Mouse (Mus musculus): ENCODE measurements around the gene Il11ra1.
"Not testable (repeated sequence)": the region's sequence is repeated elsewhere in the genome, so short reads cannot be mapped to it uniquely, and the experiment has no call there.

Il11ra1 gene

DNA sequence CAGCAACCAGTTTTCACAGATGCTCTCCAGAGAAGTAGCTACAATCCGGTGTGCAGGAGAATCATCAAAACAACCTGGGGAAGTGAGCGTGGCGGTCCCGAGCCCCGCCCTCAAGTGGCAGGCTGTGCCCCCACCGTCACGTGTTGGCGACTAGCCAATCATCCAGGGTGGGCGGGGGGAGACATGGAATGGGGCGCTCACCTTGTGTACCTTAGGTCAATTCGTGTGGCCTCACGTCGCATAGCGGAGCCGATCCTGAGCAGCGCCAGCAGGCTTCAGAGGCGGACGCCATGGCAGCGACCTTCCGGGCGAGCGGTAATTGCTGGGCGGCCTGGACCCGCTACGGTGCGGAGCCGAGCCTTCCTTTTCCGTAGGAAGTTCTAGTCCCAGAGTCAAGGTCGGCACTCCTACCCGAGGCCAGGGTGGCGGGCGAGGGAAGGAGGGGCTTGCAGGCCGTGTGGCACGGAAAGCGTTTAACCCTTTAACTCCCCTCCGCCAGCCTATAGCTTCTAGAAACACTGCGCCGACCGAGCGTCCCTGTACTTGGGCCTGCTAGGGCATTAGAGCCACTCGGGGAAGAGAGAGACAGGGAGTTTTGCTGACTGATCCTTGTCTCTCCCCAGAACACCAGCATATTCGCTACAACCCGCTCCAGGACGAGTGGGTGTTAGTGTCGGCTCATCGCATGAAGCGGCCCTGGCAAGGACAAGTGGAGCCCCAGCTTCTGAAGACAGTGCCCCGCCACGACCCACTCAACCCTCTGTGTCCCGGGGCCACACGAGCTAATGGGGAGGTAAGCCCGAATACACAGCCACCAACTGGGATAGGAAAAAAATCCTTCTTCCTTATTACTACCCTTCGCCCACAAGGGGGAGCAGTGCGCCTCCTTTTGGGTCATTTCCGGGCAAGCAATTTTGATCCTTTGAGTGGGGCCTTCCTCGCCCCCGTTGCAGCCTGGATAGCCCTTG is 55.8 kb downstream of the Il11ra1 start, which contains the start of gene Sigmar1:
Gene Sigmar1, minus strand, starts transcription at position 820 of the 968 bp plus-strand sequence.
- peak; percentile 93 to 94 for DNase-seq

DNA sequence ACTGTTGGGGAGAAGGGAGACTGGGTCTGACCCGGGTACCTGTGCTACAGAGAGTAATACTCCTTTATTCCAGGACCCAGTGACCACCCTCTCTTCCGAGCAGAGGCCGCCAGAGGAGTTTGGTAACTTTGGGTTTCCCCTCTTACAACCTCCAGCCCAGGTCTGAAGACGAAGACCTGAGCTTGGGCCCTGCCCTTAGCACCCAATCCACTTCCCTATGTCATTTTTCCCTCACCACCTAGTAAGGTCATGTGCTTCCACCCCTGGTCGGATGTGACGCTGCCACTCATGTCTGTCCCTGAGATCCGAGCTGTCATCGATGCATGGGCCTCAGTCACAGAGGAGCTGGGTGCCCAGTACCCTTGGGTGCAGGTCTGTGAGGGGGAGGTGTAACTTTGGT is 56.7 kb downstream of the Il11ra1 start:
- peak in 1 of 2 experiments; percentile 31 for DNase-seq

DNA sequence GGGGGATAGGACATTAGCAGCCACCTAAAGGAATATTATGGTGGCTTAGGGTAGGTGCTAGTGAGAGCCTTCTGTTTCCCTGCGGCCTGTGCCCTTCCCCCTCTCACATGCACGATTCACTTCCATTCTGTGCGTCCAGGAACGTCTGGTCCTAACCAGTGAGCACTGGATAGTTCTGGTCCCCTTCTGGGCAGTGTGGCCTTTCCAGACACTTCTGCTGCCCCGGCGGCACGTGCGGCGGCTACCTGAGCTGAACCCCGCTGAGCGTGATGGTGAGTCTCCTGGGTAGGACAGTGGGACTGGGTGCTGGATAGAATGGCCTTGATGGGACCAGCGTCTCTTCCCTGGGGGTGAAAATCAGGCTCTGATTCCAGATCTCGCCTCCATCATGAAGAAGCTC is 57.5 kb downstream of the Il11ra1 start:
- DNase-seq, result no peak

DNA sequence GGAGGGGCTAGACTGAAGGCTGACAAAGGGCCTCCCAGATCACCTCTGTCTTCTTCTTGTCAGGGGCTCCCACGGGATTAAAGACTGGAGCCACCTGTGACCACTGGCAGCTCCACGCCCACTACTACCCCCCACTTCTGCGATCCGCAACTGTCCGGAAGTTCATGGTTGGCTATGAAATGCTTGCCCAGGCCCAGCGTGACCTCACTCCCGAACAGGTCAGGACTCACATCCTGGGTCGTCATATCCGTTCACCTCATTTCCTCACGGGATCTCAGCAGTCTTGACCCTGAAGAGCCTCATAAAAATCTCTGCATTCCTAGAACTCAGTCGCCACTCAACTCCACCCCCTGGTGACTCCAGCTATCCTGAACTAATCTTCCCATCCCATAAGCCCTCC is 58.2 kb downstream of the Il11ra1 start:
- peak in 1 of 2 experiments; percentile 14 for DNase-seq

DNA sequence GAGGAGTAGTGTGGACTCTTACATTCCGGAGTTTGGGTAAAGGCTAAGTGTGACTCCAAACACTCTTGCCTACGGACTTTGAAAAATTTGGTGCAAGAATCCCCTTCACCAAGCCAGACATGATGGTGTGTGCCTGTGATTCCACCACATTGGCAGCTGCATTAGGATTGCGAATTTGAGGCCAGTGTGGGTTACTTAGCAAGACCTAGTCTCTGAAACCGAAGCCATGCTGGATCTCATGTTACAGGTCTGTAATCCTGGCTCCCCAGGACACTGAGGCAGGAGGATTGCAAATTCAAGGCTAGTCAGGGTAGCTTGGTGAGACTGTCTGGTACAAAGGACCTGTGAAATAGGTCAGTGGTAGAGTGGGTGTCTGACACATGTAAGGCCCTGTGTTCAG is 58.9 kb downstream of the Il11ra1 start:
- DNase-seq, result no peak

DNA sequence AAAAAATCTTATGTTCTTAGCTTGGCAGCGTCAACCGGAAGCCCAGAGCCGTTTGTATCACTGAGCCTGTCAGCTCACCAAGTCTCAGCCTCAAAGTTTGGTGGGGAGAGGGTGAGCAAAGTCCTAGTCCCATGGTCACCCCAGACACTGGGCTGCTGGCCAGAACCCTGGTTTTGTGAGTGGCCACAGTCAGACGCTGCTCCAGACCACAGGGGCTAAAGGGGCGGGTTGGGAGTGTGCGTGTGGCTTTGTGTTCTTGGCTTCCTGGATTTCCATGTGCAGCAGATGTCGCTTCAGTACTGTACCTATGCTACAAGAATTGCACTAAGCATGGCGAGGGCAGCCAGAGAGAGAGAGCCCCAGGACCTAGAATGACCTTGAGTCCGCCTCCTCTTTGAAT is 59.4 kb downstream of the Il11ra1 start:
- peak; percentile 70 to 71 for DNase-seq

DNA sequence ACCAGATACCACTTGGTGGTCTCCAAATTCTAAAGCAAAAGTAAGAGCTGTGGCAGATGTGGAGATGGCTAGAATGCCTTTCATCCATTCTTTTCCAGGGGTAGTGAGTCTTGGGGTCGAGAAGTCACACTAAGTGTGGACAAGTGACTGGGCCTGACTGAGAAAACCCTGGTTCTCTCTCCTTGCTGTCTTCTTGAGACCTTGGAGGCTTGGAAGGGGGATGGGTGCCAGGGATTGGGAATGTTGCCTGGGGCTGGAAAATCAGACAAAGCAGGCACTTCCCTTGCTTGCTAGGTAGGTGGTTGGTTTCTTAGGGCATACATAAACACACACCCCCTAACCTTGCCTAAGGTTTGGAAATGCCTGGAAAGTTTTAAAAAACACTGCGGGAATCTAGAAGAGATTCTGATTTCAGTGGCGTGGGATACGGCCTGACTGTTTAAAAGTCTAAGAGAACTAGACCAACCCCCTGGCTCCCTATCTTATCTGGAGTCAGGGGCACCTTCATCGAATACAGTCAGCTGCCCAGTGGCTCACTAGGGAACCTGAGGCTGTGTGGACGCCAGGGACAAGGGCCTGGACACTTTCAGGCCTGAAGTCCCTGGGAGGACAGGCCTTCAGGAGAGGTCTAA is 60.0 kb downstream of the Il11ra1 start:
- peak; percentile 52 to 54 for DNase-seq

DNA sequence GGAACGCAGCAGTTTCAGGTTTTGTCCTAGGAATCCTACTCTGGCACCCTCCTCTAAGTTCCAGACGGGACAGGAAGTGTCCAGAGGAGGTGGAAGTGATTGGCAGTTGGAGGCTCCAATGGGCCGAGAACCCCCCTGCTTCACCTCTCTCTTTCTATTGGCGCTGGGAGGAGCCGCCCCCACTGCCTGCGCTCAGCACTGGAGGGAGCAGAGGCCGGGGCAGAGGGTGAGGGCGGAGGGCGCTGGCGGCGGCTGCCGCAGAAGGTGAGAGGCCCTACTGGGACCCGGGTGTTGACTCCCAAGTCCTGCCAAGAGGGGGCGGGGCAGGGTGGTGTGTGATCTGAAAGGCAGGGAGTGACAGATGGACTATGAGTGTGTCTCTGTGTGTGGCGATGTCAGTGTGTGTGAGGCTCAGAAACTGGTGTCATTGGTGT is 60.5 kb downstream of the Il11ra1 start:
- peak; percentile 96 to 98 for DNase-seq

DNA sequence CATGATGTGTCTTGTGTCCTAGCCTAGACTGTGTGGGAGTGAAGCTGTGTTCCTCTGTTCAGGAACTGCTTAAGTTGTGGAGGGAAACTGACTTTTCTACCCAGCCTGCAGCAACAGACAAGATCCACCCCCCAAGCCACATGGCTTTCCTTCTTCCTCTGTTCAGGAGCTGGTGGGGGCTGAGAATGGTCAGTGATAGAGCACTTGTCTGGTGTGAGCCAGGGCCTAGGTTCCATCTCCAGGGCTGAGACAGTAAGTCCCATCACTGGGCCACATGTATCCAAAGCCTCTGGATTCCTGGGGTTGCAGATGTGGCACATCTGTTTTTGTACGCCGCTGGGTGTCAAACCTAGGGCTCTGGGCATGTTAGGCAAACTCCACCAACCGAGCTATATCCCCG is 61.1 kb downstream of the Il11ra1 start:
- DNase-seq, result peak; percentile 44 to 51

DNA sequence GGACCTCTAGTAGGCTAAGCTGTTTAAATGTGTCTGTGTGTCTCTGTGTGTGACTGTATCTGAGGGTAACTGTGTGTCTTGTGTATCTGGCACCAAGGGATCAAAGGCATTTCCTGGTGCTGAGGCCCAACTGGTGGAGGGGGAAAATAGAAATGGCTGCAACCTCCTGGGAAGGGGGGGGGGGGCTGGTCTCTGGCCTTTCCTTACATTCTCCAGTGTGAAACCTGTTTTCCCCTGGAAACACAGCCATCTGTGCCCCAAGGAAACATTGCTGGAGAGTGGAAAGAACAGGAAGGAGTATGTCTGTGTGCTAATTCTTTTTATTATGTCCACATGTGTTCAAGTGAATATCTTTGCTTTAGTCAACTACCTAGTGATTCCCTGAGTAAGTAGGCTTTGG is 61.9 kb downstream of the Il11ra1 start:
- peak in 1 of 2 experiments; percentile 20 for DNase-seq

DNA sequence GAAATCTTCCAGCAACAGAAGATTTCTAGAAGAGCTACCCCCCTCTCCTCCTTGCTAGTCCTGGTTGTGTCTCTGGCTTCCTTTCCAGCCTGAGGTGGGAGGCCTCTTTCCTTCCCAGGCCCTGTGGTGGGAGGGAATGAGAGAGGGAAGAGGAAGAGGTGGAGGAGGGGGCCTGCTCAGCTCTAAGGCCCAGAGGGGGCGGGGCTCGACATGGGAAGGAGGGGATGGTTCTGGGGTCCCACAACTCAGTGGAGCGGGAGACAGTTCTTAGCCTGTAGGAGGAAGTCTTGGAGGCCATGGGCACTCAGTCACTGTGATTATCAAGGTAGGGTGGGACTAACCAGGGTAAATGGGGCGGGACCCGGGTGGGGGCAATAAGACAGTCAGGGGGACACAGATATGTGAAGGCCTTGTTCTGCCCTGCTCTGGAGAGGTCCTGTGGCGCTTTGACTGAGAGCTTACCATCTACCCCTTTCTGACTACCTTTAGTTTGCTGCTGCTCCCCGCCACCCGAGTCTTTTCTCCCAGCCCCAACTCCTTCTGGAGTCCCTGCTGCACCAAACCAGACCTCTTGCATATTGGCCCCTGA is 62.4 kb downstream of the Il11ra1 start:
- peak; percentile 62 to 66 for DNase-seq

DNA sequence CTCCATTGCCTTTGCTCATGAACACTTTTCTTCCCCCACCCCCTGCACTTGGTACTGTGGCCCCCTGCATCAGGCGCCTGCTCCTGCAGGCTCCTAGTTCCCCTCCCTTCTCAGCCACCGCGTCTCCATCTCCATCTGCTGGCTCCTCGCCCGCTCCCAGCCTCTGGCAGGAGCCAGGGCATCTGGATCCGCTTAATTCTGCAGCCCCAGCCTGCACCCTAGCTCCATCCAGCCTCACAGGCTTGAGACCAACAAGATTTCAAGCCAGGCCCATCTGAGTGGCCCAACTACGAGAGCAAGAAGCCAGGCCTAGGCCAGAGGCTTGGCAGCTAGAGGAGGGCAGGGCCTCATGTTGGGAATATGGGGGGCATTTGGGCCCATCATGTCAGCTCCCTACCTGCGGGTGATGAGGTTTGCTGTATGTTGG is 62.9 kb downstream of the Il11ra1 start:
- DNase-seq, result peak; percentile 88 to 93

DNA sequence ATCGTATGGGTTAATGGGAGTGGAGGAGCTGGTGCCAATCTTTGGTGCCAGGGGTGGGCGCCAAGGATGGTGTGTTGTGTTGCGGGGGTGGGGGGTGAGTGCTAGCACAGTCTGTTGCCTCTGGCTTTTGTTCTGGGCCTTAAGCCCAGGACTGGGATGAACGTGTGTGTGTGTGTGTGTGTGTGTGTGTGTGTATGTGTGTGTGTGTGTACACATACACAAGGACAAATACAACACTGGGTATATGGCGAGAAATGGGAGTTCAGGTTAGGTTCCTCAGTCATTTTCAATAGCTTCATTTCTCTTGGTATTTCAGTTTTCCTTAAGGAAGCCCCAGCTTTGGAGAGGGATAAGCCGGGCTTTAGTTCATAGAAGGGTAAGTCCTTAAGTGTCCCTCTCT is 63.4 kb downstream of the Il11ra1 start:
- peak; percentile 50 to 56 for DNase-seq

DNA sequence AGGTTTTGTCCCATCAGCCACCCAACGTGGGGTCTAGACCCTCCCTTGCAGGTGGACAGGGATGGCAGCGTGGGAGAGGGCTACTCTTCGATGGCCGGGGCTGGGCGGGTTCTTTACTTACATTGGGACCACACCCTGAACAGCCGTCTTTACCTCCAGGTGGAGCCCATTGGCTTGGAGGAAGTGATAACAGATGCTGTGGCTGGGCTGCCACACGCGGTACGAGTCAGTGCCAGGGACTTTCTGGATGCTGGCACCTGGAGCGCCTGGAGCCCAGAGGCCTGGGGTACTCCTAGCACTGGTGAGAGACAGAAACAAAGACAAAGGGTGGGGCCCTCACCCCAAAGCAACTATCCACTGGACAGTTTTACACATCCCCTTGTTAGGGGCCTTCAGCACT is 67.5 kb downstream of the Il11ra1 start:
- DNase-seq, result peak; percentile 57 to 60

DNA sequence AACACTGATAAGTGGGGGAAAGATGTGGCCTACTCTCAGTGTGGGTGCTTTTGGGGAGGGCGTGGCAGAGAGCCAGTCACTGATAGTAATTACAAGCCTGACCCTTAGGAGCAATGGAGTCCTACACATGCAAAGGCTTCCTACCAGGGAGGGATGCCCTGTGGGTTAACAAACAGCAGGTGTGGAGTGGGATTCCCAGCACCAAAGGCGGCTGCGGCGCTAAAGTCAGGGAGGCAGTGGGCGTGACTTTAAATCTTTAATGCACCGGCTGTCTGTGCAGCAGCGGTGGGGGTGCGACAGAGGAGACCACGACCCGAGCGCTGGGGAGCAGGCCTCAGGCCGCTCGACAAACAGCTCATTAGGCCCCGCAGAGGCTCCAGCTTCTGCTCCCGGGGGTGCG is 73.2 kb downstream of the Il11ra1 start:
- DNase-seq, result peak in 1 of 2 experiments; percentile 36

DNA sequence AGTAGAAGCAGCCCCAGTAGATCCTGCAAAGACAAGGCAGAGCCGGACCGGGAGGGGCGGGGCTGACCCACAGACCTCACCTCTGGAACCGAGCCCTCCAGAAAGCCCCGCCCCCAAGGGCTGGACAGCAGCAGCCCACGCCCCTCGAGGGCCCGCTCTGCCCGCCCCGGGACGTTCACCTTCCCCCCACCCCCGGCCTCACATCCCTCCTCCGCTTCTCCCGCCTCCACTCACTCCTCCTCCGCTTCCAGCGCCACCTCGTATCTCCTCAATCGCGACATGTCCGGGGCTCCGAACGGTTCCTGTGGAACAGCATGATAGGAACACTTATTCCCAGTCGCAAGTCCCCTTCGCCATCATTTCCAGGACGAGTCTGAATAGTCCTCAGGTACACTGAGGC is 73.7 kb downstream of the Il11ra1 start:
- DNase-seq, result peak; percentile 69 to 74

DNA sequence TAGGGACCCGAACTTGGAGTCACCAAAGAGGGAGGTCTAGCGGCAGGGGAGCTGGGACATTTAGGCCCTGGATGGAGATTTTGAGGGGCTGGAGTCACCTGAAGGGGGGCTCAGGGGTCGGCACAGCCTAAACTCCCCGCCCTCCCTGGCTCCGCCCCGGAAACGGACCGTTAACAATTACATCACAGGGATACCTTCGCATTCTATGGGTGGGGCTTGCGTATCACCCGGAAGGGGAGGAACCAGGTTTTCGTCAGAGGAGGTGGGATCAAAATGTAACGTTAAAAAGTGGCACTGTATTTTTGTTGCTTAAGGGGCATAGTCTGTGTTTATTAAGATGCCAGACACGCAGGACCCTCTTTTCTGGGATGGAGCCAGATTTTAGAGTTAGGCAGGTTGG is 74.2 kb downstream of the Il11ra1 start, which contains the start of gene Ccl27a:
Gene Ccl27a, minus strand, starts transcription at position 246 of the 400 bp plus-strand sequence.
- DNase-seq, result peak; percentile 90 to 91

DNA sequence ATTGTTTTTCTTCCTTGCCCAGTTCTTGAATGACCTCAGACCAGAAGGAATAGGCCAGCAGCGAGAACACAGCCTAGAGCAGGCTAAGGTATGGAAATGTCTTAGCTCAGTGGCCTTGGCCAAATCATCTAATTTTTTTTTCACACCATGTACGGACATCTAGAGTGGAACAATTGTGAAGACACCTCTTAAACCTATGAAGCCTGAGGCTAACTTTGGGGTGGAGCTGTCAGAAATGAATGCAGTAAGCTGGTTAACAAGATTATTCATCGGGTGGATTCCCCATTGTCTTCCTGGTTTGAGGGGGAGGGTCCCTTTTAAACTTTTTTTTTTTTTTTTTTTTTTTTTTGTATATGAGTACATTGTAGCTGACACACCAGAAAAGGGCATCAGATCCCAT is 74.7 kb downstream of the Il11ra1 start:
- not testable (repeated sequence) for DNase-seq

DNA sequence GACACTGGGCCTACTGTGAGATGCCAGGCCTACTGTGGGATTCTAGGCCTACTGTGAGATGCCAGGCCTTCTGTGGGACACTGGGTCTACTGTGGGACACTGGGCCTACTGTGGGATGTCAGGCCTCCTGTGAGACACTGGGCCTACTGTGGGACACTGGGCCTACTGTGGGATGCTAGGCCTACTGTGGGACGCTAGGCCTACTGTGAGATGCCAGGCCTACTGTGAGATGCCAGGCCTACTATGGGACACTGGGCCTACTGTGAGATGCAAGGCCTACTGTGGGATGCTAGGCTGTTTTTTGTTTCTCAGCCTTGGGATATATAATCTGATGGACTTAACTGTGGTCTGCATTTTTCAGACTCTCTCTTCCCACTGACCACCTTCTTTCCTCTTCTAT is 76.1 kb downstream of the Il11ra1 start:
- not testable (repeated sequence) for DNase-seq

DNA sequence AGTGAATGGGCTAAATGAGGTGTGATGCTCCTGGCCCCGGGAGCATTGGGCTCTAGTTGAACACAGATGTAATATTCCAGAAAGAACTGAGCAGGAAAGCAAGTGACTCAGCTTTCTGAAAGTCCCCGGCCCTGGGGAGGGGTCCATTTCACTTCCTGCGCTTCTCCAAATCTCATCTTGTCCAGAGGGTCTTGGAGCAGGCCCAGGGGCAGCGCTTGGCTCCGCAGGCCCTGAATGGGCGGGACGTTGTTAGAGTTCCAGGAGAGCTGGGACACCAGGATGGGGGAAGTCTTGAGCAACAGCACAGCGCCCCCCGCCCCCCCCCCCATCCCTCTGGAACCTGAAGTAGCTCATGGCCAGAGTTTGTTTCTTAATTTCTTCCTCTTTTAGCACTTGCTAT is 81.5 kb downstream of the Il11ra1 start:
- DNase-seq, result not testable (repeated sequence)

DNA sequence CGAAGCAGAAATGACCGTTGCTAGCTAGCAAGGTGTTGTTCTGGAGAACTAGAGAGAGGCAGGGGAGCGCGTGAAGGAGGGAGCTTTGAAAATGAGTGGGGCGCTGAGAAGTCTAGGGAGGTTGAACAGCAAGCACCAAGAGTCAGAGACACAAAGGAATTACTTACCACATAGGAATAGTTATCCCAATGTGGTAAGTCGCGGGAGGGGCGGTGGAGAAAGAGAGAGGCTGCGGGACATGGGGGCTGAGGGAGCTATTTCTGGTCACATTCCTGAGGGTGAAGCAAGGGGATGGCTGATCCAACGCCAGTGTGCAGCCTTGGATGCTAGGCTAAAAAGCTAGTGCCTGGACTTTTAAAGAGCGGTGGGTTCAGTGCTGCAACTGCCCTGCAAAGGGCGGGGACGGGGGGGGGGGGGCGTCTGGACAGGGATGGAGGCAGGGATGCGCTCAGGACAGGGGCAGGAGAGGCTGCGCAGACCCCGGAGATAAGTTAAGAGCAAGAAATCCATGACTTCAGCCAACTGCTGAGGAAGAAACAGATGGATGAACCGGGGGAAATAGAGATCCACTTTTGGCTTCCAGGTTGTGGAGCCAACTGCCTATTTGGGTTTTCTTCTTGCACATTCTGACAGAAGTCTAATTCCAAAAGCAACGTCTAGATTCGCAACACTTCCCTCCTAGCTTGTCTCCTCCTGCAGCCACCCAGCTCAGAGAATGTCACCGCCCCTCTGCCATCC is 82.1 kb downstream of the Il11ra1 start:
- DNase-seq, result peak in 1 of 2 experiments; percentile 38

DNA sequence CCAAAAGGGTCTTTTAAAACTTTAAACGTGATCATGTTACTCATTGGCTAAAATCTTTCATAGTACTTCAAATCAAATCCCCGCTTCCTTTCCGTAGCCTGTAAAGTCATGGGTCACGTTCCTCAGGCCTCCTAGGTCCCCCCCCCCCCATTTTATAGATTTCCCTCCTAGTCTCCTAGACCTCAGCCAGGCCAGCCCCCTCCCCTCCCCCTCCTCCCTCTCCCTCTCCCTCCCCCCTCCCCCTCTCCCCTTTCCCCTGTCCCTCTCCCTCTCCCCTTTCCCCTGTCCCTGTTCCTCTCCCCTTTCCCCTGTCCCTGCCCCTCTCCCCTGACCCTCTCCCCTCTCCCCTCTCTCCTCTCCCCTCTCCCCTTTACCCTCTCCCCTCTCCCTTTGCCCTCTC is 82.9 kb downstream of the Il11ra1 start:
- not testable (repeated sequence) for DNase-seq

Data from cerebellum, postnatal 10 days (tissue).